Mouse (Mus musculus): Measurements from ENCODE around the gene Amdhd1. TPM values are rescaled to one million over a fixed set of nuclear protein-coding genes. Genes with fewer than 3 reads are reported as not detected.

The Amdhd1 gene
- total and polyA plus RNA-seq, 3 experiments = not detected

DNA sequence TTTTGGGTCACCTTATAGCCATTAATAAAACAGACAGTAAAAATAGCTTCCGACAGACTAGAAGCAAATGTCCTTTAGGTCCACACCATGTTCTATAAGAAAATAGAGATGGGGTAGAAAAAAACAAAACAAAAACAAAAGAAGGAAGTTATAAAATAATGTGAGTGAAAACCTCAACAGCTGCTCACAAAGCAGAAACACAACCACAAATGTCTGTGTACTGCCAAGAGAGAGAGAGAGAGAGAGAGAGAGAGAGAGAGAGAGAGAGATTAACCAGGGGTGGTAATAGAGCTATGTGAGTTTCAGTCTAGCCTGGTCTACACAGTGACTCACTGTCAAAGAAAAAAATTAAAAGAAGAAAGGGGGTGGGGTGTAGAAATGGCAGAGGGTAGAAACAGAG lies 1.8 kb upstream of the Amdhd1 start:
- Histone ChIP-seq H3K27ac (ENCODE audit: control insufficient read depth, low read depth, low read length) (peak overlapping the region; percentile 13; the same call in 1 of the 2 replicates), H3K79me2 (ENCODE audit: control insufficient read depth, insufficient read depth, low read length, poor library complexity) (no peaks in the 10 kb centered on the region), H3K9me3 (replicated peaks; ENCODE audit: insufficient read depth, low read length) (no peaks in the 10 kb centered on the region), H3K36me3 (ENCODE audit: control insufficient read depth in 1 of 2, insufficient read depth in 2 of 2, low read length in 2 of 2) (peaks cover 0 to 4% of the 10 kb centered on the region in 2 experiments; a peak in 2 of 4 replicates), H3K9ac (ENCODE audit: control insufficient read depth, low read depth, low read length, poor library complexity, severe bottlenecking) (no peak overlapping the region), H3K4me3 (ENCODE audit: control insufficient read depth in 1 of 2, insufficient read depth in 1 of 2, low read depth in 2 of 2, low read length in 2 of 2) (no peak overlapping the region), H3K4me1 (ENCODE audit: control insufficient read depth in 1 of 2, insufficient read depth in 2 of 2, low read length in 2 of 2) (peaks cover 0 to 6% of the 10 kb centered on the region in 2 experiments; a peak in 3 of 4 replicates), H3K27me3 (ENCODE audit: control insufficient read depth in 1 of 2, insufficient read depth in 2 of 2, low read length in 2 of 2) (peaks cover 5 to 13% of the 10 kb centered on the region in 2 experiments)
- peak; percentile 60 for DNase-seq (ENCODE audit: low read depth, low spot score)
- TF ChIP-seq SMC3 (IDR thresholded peaks at IDR 0.05; ENCODE audit: low read depth, low read length) = no peak
- TF ChIP-seq MAFK (IDR thresholded peaks at IDR 0.05; ENCODE audit: borderline replicate concordance, low read depth, low read length) = no peak
- peak; percentile 99 for TF ChIP-seq JUND (IDR thresholded peaks at IDR 0.05; ENCODE audit: low read depth, low read length)
- TF ChIP-seq CHD1 (IDR thresholded peaks at IDR 0.05; ENCODE audit: low read depth, low read length) = no peak
- TF ChIP-seq ELF1 (IDR thresholded peaks at IDR 0.05; ENCODE audit: low read depth, low read length) = no peak
- TF ChIP-seq CHD2 (IDR thresholded peaks at IDR 0.05; ENCODE audit: low read length) = no peak
- TF ChIP-seq ZMIZ1 (IDR thresholded peaks at IDR 0.05; ENCODE audit: low read depth, low read length) = no peak
- TF ChIP-seq NELFE (IDR thresholded peaks at IDR 0.05; ENCODE audit: low read depth, low read length) = no peak
- no peak for TF ChIP-seq ZKSCAN1 (IDR thresholded peaks at IDR 0.05; ENCODE audit: low read depth, low read length)
- TF ChIP-seq MAZ (IDR thresholded peaks at IDR 0.05; ENCODE audit: low read depth, low read length) = no peak
- no peak for TF ChIP-seq CTCF (IDR thresholded peaks at IDR 0.05 in 2 of 3, conservative IDR thresholded peaks at IDR 0.05 in 1 of 3; ENCODE audit: control insufficient read depth in 1 of 3, insufficient read depth in 1 of 3, low read depth in 2 of 3, low read length in 3 of 3, poor library complexity in 1 of 3, severe bottlenecking in 1 of 3)
- no peak for TF ChIP-seq HCFC1 (IDR thresholded peaks at IDR 0.05; ENCODE audit: low read depth, low read length)
- no peak for TF ChIP-seq MYB (IDR thresholded peaks at IDR 0.05; ENCODE audit: low read depth, low read length)
- no peak for TF ChIP-seq E2F4 (IDR thresholded peaks at IDR 0.05; ENCODE audit: borderline replicate concordance, low read depth, low read length)
- TF ChIP-seq GABPA (IDR thresholded peaks at IDR 0.05; ENCODE audit: low read depth, low read length) = no peak
- no peak for TF ChIP-seq NRF1 (IDR thresholded peaks at IDR 0.05; ENCODE audit: insufficient read depth, low read depth, low read length, poor library complexity, severe bottlenecking)
- peak; percentile 62; the same call in 1 of the 2 replicates for TF ChIP-seq SIN3A (IDR thresholded peaks at IDR 0.05; ENCODE audit: low read length)
- no peak for TF ChIP-seq MEF2A (IDR thresholded peaks at IDR 0.05; ENCODE audit: extremely low read depth, insufficient replicate concordance, low read depth, low read length, poor library complexity, severe bottlenecking)
- TF ChIP-seq TBP (IDR thresholded peaks at IDR 0.05; ENCODE audit: low read depth, low read length) = no peak
- no peak for TF ChIP-seq TAL1 (IDR thresholded peaks at IDR 0.05; ENCODE audit: low read length)
- TF ChIP-seq MXI1 (IDR thresholded peaks at IDR 0.05; ENCODE audit: low read depth, low read length) = no peak
- no peak for TF ChIP-seq POLR2AphosphoS5 (IDR thresholded peaks at IDR 0.05; ENCODE audit: borderline replicate concordance, low read depth, low read length)
- TF ChIP-seq USF2 (IDR thresholded peaks at IDR 0.05; ENCODE audit: borderline replicate concordance in 1 of 2, insufficient read depth in 1 of 2, low read depth in 1 of 2, low read length in 2 of 2) = no peak
- peak in 1 of 2 experiments; percentile 55; a peak in 2 of 4 replicates for TF ChIP-seq EP300 (IDR thresholded peaks at IDR 0.05; ENCODE audit: low read depth in 1 of 2, low read length in 2 of 2)
- TF ChIP-seq KAT2A (conservative IDR thresholded peaks at IDR 0.05; ENCODE audit: low read depth, low read length) = no peak
- TF ChIP-seq ZC3H11A (IDR thresholded peaks at IDR 0.05; ENCODE audit: low read depth, low read length) = no peak; the same call in 1 of the 2 replicates
- TF ChIP-seq MAX (IDR thresholded peaks at IDR 0.05; ENCODE audit: low read length) = no peak
- no peak for TF ChIP-seq POLR2A (IDR thresholded peaks at IDR 0.05; ENCODE audit: control insufficient read depth in 1 of 2, insufficient read depth in 1 of 2, low read depth in 1 of 2, low read length in 2 of 2, poor library complexity in 1 of 2)
- peak; percentile 86 for TF ChIP-seq ETS1 (IDR thresholded peaks at IDR 0.05; ENCODE audit: low read depth, low read length)
- TF ChIP-seq GATA1 (IDR thresholded peaks at IDR 0.05; ENCODE audit: low read depth, low read length) = no peak
- TF ChIP-seq RAD21 (IDR thresholded peaks at IDR 0.05; ENCODE audit: low read depth, low read length) = no peak
- peak; percentile 75 for TF ChIP-seq ZNF384 (IDR thresholded peaks at IDR 0.05; ENCODE audit: low read depth, low read length)
- TF ChIP-seq TCF12 (IDR thresholded peaks at IDR 0.05; ENCODE audit: low read depth, low read length) = peak; percentile 28; the same call in 1 of the 2 replicates
- no peak for TF ChIP-seq UBTF (IDR thresholded peaks at IDR 0.05; ENCODE audit: borderline replicate concordance, insufficient read depth, low read depth, low read length)
- TF ChIP-seq USF1 (IDR thresholded peaks at IDR 0.05; ENCODE audit: low read depth, low read length) = no peak
- peak; percentile 47; the same call in 1 of the 2 replicates for TF ChIP-seq RCOR1 (IDR thresholded peaks at IDR 0.05; ENCODE audit: low read depth, low read length)
- no peak for TF ChIP-seq MYC (IDR thresholded peaks at IDR 0.05; ENCODE audit: low read depth, low read length)
